14 mouse cellular contexts compared by ENCODE assay signal in genomic region chr11:85973736-85974135, GRCm38 (mm10).
"Had no signal": no experiment of that assay in that cellular context is flagged by ENCODE, and none has a peak within 500 bp of the region (broad histone marks: within the 10 kb centered on the region; RNA-seq: fewer than 3 reads in every experiment).

No protein-coding gene starts in this region.

- H3K4me3 ChIP-seq: left cerebral cortex, adult 2 months; limb, embryonic 10.5 days; liver, embryonic 15.5 days; midbrain, embryonic 10.5 days; neural tube, embryonic 13.5 days; stomach, embryonic 15.5 days had no signal

- H3K4me1 ChIP-seq: midbrain, embryonic 10.5 days; neural tube, embryonic 13.5 days; stomach, embryonic 15.5 days had no signal

- H3K27ac ChIP-seq: left cerebral cortex, adult 2 months; liver, embryonic 15.5 days; midbrain, embryonic 10.5 days; neural tube, embryonic 13.5 days; stomach, embryonic 15.5 days had no signal

- H3K27me3 ChIP-seq: stomach, embryonic 15.5 days had no signal

- H3K9me3 ChIP-seq: limb, embryonic 10.5 days; liver, embryonic 15.5 days; midbrain, embryonic 10.5 days; neural tube, embryonic 13.5 days; stomach, embryonic 15.5 days had no signal

- H3K9ac ChIP-seq: liver, embryonic 15.5 days; neural tube, embryonic 13.5 days; stomach, embryonic 15.5 days had no signal

- ATAC-seq: lung, postnatal 0 days had no signal

- H3K4me2 ChIP-seq: liver, embryonic 11.5 days; liver, embryonic 15.5 days; neural tube, embryonic 13.5 days; stomach, embryonic 15.5 days had no signal

- H3K36me3 ChIP-seq: limb, embryonic 10.5 days; liver, embryonic 15.5 days; midbrain, embryonic 10.5 days; neural tube, embryonic 13.5 days; stomach, embryonic 15.5 days had no signal

- DNase-seq: lung, adult 2 months; lung, postnatal 4 days; midbrain, embryonic 14.5 days; right cerebral cortex, postnatal 14 days; thymus, adult 2 months; thymus, postnatal 25 days had no signal
